Mouse (Mus musculus): ENCODE results near the gene Larp4. TPM values are rescaled to one million over a fixed set of nuclear protein-coding genes. Genes with fewer than 3 reads are reported as not detected.
"Not testable (repeated sequence)": the region's sequence is repeated elsewhere in the genome, so short reads cannot be mapped to it uniquely, and the experiment has no call there.

Larp4 gene
- polyA plus RNA-seq, 1 experiment from 2014 or later: 42.0 TPM

DNA sequence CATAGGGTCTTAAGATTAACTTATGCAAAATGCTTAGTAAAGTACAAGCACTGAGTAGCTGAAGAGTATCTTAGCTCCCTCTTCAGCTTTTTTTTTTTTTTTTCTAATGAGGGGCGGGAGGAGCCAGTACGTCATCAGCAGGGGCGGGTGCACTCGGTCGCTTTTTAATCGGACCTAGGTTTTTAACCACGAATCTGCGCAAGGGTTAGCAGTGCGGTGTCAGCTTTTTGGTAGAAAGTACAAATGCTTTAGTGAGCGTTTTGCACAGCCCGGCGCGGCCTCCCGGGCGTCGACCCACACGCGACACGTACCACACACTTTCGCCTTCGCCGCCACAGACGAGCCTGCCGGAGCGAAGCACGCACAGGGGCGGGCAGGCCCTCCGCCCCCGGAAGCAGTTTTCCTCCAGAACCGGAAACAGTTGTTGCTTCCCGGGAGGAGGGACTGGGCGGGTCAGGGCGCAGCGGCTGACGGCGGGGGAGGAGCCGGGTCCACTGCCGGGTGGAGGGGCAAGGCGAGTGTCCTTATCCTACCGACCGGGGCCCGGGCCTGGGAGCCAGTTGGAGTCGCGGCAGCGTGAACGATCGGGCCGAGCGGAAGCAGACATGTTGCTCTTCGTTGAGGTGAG, 2.6 kb downstream of the Larp4 start:
- ATAC-seq: peak; percentile 88
- CTCF ChIA-PET: no interaction called here

DNA sequence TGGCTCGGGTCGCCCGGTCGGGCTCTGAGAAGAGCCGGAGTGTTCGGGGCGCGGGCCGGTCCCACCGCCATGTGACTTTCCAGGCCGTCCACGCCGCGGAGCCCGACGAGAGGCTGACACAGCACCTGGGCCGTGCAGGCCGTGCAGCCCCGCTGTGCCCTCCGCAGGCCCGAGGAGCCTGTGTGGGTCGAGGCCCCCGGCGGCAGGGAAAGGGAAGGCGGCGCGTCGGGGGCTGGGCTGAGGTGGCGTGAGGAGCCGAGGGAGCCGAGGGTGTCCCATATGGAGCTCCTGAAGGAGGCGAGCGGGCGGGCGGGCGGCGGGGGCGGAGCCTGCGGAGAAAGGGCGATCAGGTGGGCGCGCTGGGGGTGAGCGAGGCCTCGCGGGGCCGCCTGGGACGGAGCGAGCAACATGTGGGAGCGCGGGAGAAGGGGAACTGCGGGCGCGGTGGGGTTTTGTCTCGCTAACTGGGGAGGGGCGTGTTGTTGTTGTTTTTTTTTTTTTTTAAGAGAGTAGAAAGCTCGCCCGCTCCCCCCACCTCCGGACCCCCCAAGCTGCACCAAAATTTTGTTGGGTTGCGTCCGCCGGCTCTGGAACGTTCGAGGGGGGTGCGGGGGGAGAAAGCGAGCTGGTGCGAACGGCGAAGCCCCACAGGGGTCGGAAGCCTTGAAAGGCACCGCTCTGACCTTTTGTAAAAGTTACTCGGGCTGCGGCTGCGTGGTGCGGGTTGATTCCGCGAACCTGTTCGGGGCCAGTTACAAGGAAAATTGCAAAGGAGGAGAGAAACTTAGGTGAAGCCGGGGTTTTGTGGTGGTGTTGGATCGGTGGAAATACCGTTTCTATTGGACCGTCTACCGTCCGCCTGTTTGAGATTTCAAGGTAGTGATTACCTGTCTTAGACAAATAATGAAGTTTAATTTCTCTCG, 3.4 kb downstream of the Larp4 start:
- in situ Hi-C loops (cut with MboI; ENCODE audit: low pct_unique_long_range_greater_than_20kb): no loop called here
- POLR2A ChIA-PET: interaction anchor here (0.5 to 0.7 kb wide), 4 partner anchors 15 to 450 kb away, joined by 3 to 4 read pairs (median 4); no protein-coding TSS in a partner anchor
- no peak for DNase-seq (ENCODE audit: low read depth, low spot score)
- no peaks in the 10 kb centered on the region for H3K27me3 ChIP-seq
- TF ChIP-seq CTCF (IDR thresholded peaks at IDR 0.05): no peak
- ATAC-seq: peak; percentile 87
- CTCF ChIA-PET: no interaction called here

More for the DNA sequence above, 2.6 kb downstream of the Larp4 start:
- POLR2A ChIA-PET: interaction anchor here (0.5 to 0.8 kb wide), 6 partner anchors 25 to 475 kb away, joined by 3 to 4 read pairs (median 4); no protein-coding TSS in a partner anchor
- no peak for TF ChIP-seq CTCF (IDR thresholded peaks at IDR 0.05)
- peak; percentile 68 for DNase-seq (ENCODE audit: low read depth, low spot score)
- no peaks in the 10 kb centered on the region for H3K27me3 ChIP-seq
- in situ Hi-C loops (cut with MboI; ENCODE audit: low pct_unique_long_range_greater_than_20kb): no loop called here

- CTCF ChIA-PET: no interaction called here
- TF ChIP-seq CTCF (IDR thresholded peaks at IDR 0.05): no peak
- in situ Hi-C loops (cut with MboI; ENCODE audit: low pct_unique_long_range_greater_than_20kb): no loop called here
- no peak for DNase-seq (ENCODE audit: low read depth, low spot score)
- POLR2A ChIA-PET: no interaction called here
- ATAC-seq: no peak
- no peaks in the 10 kb centered on the region for H3K27me3 ChIP-seq
Measured at GRCm38 (mm10) chr15:99974476-99975220, 4.8 kb downstream of the Larp4 start.

- in situ Hi-C loops (cut with MboI; ENCODE audit: low pct_unique_long_range_greater_than_20kb); ATAC-seq; CTCF ChIA-PET; POLR2A ChIA-PET; H3K27me3 ChIP-seq; DNase-seq (ENCODE audit: low read depth, low spot score): not testable (repeated sequence)
Measured at GRCm38 (mm10) chr15:99976121-99976520, 6.3 kb downstream of the Larp4 start.

DNA sequence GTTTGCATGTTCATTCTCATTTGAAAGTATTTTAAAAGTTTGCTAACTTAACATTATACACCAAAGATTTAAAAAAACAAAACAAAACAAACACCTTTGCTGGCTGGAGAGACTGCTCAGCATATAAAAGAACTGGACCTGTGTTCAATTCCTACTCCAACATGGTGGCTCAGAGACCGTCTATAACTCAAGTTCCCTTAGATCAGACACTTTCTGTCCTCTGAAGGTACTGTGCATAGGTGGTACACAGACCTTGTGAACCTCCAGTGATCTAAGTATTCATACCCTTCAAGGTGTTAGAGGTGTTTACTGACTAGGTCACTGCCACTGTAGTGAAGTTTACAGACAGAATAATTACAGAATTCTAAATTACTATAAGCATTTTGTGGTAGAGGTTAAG, 9.4 kb downstream of the Larp4 start:
- ChIA-PET CTCF (no interaction called here), POLR2A (no interaction called here)
- no peak for TF ChIP-seq CTCF (IDR thresholded peaks at IDR 0.05)
- ATAC-seq: no peak
- in situ Hi-C loops (cut with MboI; ENCODE audit: low pct_unique_long_range_greater_than_20kb): no loop called here
- no peak for DNase-seq (ENCODE audit: low read depth, low spot score)
- H3K27me3 ChIP-seq: no peaks in the 10 kb centered on the region

DNA sequence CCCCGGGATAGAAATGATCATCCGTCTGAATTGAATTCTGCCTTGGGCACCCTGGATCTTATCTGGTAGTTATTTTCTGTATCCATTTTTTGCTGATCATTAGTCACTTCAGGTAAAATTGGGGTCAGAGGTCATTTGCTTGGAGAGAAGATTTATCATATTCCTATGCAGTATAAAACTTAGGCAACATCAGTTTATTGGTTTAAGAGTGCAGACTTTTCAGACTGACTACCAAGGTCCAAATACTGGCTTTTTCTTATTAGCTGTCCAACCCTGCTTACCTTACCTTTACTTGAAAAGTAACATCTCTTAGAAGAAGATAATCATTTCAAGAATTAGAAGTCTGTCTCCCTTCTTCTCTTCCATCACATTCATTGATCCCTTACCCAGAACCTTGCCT, 9.8 kb downstream of the Larp4 start:
- DNase-seq (ENCODE audit: low read depth, low spot score) (no peak), ATAC-seq (no peak)
- POLR2A ChIA-PET: interaction anchor here (0.7 kb wide), 1 partner anchor 424 kb away, joined by 3 read pairs; no protein-coding TSS in a partner anchor
- no peaks in the 10 kb centered on the region for H3K27me3 ChIP-seq
- TF ChIP-seq CTCF (IDR thresholded peaks at IDR 0.05): no peak
- in situ Hi-C loops (cut with MboI; ENCODE audit: low pct_unique_long_range_greater_than_20kb): no loop called here
- CTCF ChIA-PET: interaction anchor here (0.9 kb wide), 1 partner anchor 9 kb away, joined by 3 read pairs; no protein-coding TSS in a partner anchor

- CTCF ChIA-PET: no interaction called here
- TF ChIP-seq CTCF (IDR thresholded peaks at IDR 0.05): no peak
- DNase-seq (ENCODE audit: low read depth, low spot score) (no peak), ATAC-seq (no peak)
- POLR2A ChIA-PET: no interaction called here
- in situ Hi-C loops (cut with MboI; ENCODE audit: low pct_unique_long_range_greater_than_20kb): no loop called here
- no peaks in the 10 kb centered on the region for H3K27me3 ChIP-seq
Measured at GRCm38 (mm10) chr15:99993100-99993499, 23.2 kb downstream of the Larp4 start.

DNA sequence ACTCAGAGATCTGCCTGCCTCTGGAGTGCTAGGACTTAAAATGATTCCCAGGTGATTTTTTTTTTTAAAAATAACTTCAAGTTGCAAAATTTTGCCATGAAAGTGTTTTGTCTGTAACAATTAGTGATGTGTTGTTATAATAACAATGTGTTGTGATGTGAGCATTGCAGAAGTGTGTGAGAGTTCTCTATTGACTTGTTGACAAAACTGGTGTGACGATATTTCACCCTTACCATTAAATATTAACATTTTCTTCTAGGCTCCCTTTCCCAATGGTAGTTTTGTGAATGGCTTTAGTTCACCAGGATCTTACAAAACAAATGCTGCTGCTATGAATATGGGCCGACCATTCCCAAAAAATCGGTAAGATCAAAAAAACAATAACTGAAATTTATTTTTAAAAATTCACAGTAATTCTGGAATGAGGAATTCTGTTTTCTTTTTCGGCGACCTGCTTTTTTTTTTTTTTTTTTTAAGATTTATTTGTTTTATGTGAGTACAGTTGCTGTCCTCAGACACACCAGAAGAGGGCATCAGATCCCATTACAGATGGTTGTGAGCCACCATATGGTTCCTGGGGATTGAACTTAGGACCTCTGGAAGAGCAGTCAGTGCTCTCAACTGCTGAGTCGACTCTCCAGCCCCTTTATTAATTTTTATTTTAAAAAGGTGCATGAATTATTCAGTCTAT, 27.4 kb downstream of the Larp4 start:
- POLR2A ChIA-PET: no interaction called here
- in situ Hi-C loops (cut with MboI; ENCODE audit: low pct_unique_long_range_greater_than_20kb): no loop called here
- CTCF ChIA-PET: no interaction called here
- no peaks in the 10 kb centered on the region for H3K27me3 ChIP-seq
- ATAC-seq (no peak), DNase-seq (ENCODE audit: low read depth, low spot score) (no peak)
- TF ChIP-seq CTCF (IDR thresholded peaks at IDR 0.05): peak; percentile 42

GRCm38 (mm10) chr15:99999390-99999789, 29.5 kb downstream of the Larp4 start:
- no peak for DNase-seq (ENCODE audit: low read depth, low spot score)
- POLR2A ChIA-PET: no interaction called here
- in situ Hi-C loops (cut with MboI; ENCODE audit: low pct_unique_long_range_greater_than_20kb): no loop called here
- TF ChIP-seq CTCF (IDR thresholded peaks at IDR 0.05): no peak
- no peak for ATAC-seq
- CTCF ChIA-PET: no interaction called here
- no peaks in the 10 kb centered on the region for H3K27me3 ChIP-seq

- in situ Hi-C loops (cut with MboI; ENCODE audit: low pct_unique_long_range_greater_than_20kb): no loop called here
- ChIA-PET CTCF (no interaction called here), POLR2A (no interaction called here)
- no peak for TF ChIP-seq CTCF (IDR thresholded peaks at IDR 0.05)
- H3K27me3 ChIP-seq: no peaks in the 10 kb centered on the region
- DNase-seq (ENCODE audit: low read depth, low spot score) (no peak), ATAC-seq (no peak)
Measured at GRCm38 (mm10) chr15:100004677-100005273, 34.9 kb downstream of the Larp4 start.
